Comparison of ENCODE assay signal across 10 mouse cellular contexts in the genomic region with DNA sequence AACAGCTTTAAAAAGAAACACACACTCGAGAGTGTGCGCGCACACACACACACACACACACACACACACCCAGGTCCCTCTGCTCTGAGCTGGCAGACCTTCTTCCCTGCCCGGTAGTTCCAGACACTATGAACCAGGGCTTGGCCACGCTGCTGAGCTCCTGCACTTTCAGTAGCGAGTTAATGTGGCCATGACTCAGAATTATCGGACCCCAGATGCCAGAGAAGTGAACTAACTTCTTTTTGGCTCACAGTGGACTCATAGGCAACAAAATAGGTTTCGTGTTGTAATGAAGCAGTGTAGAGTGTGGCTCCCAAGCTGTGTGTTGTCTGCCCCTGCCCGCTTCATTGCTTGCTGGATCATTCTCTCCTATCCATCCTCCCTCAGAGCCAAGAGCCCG.
DNase-seq lines count a peak whose midpoint lies in the region; ATAC-seq and TF ChIP-seq lines count a peak whose summit lies in the region.
"Had no signal": no experiment of that assay in that cellular context is flagged by ENCODE, and none has a peak within 500 bp of the region (broad histone marks: within the 10 kb centered on the region; RNA-seq: fewer than 3 reads in every experiment).

No protein-coding gene starts in this region.

- peaks cover 21% of the 10 kb centered on the region for H3K4me1 ChIP-seq in heart, adult 2 months (ENCODE audit: control insufficient read depth, insufficient read depth, low read length)
- no peaks in the 10 kb centered on the region; the same call in 1 of the 2 replicates for H3K4me1 ChIP-seq in spleen, adult 2 months (ENCODE audit: control insufficient read depth, insufficient read depth, insufficient read length)
- peaks cover 20% of the 10 kb centered on the region for H3K4me1 ChIP-seq in heart, embryonic 16.5 days (ENCODE audit: control insufficient read depth, insufficient read depth, low read length)
- peaks cover 11% of the 10 kb centered on the region for H3K4me1 ChIP-seq in stomach, postnatal 0 days (replicated peaks; ENCODE audit: control insufficient read depth, insufficient read depth)
- H3K4me1 ChIP-seq in forebrain, embryonic 11.5 days (replicated peaks; ENCODE audit: control insufficient read depth, insufficient read depth, low read length) = no peaks in the 10 kb centered on the region

- no peak for ATAC-seq in heart, embryonic 16.5 days (replicated peaks; ENCODE audit: extremely low read depth, insufficient read depth, low FRiP score)
- ATAC-seq in stomach, postnatal 0 days (ENCODE audit: low FRiP score, low TSS enrichment) = no peak
- no peak for ATAC-seq in forebrain, embryonic 11.5 days (replicated peaks; ENCODE audit: low FRiP score)

- peaks cover 2% of the 10 kb centered on the region for H3K36me3 ChIP-seq in heart, adult 2 months (ENCODE audit: control insufficient read depth, insufficient read depth, low read length)
- no peaks in the 10 kb centered on the region; the same call in 1 of the 2 replicates for H3K36me3 ChIP-seq in spleen, adult 2 months (ENCODE audit: control insufficient read depth, insufficient read depth, low read length)
- H3K36me3 ChIP-seq in heart, embryonic 16.5 days (ENCODE audit: control insufficient read depth, insufficient read depth) = no peaks in the 10 kb centered on the region
- no peaks in the 10 kb centered on the region for H3K36me3 ChIP-seq in stomach, postnatal 0 days (ENCODE audit: control insufficient read depth, insufficient read depth, low read length)
- no peaks in the 10 kb centered on the region for H3K36me3 ChIP-seq in forebrain, embryonic 11.5 days (ENCODE audit: control insufficient read depth, insufficient read depth, low read length)

- TF ChIP-seq POLR2A in heart, adult 2 months (IDR thresholded peaks at IDR 0.05; ENCODE audit: insufficient read depth, low read depth, low read length) = no peak
- no peak for TF ChIP-seq POLR2A in spleen, adult 2 months (IDR thresholded peaks at IDR 0.05; ENCODE audit: low read depth, low read length)

- H3K9me3 ChIP-seq in heart, embryonic 16.5 days (replicated peaks; ENCODE audit: control insufficient read depth, low read length) = no peaks in the 10 kb centered on the region
- no peaks in the 10 kb centered on the region for H3K9me3 ChIP-seq in stomach, postnatal 0 days (ENCODE audit: control insufficient read depth, low read length)
- H3K9me3 ChIP-seq in forebrain, embryonic 11.5 days (ENCODE audit: control insufficient read depth, low read length) = no peaks in the 10 kb centered on the region

- H3K4me2 ChIP-seq in heart, embryonic 16.5 days (ENCODE audit: low read depth, low read length) = no peak overlapping the region
- H3K4me2 ChIP-seq in stomach, postnatal 0 days (replicated peaks; ENCODE audit: low read depth) = no peak overlapping the region
- no peak overlapping the region for H3K4me2 ChIP-seq in forebrain, embryonic 11.5 days (ENCODE audit: low read depth, low read length, severe bottlenecking)

- no peak for TF ChIP-seq CTCF in heart, adult 2 months (IDR thresholded peaks at IDR 0.05)
- TF ChIP-seq CTCF in spleen, adult 2 months (IDR thresholded peaks at IDR 0.05; ENCODE audit: extremely low read depth, insufficient read depth, insufficient read length, insufficient replicate concordance) = no peak
- TF ChIP-seq CTCF in stomach, postnatal 0 days (IDR thresholded peaks at IDR 0.05; ENCODE audit: low read depth) = no peak

- whole genome bisulfite sequencing in heart, adult 2 months = 50% methylated on average over 10 of the region's 10 CpGs
- 86% methylated on average over 10 of the region's 10 CpGs for WGBS in spleen, adult 2 months
- WGBS in heart, embryonic 16.5 days = 66% methylated on average over 10 of the region's 10 CpGs
- WGBS in stomach, postnatal 0 days = 55% methylated on average over 10 of the region's 10 CpGs
- WGBS in forebrain, embryonic 11.5 days = 92% methylated on average over 10 of the region's 10 CpGs

- H3K27me3 ChIP-seq in heart, adult 2 months (ENCODE audit: control insufficient read depth, insufficient read depth, low read length) = no peaks in the 10 kb centered on the region
- no peaks in the 10 kb centered on the region for H3K27me3 ChIP-seq in spleen, adult 2 months (ENCODE audit: control insufficient read depth, insufficient read depth, low read length)
- H3K27me3 ChIP-seq in heart, embryonic 16.5 days (ENCODE audit: control insufficient read depth, insufficient read depth, low read length) = no peaks in the 10 kb centered on the region
- no peaks in the 10 kb centered on the region for H3K27me3 ChIP-seq in stomach, postnatal 0 days (ENCODE audit: control insufficient read depth, insufficient read depth, low read length)
- no peaks in the 10 kb centered on the region for H3K27me3 ChIP-seq in forebrain, embryonic 11.5 days (ENCODE audit: control insufficient read depth, insufficient read depth, low read length)

- peak overlapping the region; percentile 76 for H3K27ac ChIP-seq in heart, adult 2 months
- 0 out of 2 replicates have a peak overlapping the region, but pooled peaks have one; percentile 1 for H3K27ac ChIP-seq in spleen, adult 2 months (ENCODE audit: insufficient read depth, low read length)
- peak overlapping the region; percentile 75 for H3K27ac ChIP-seq in heart, embryonic 16.5 days (ENCODE audit: low read length)
- H3K27ac ChIP-seq in stomach, postnatal 0 days (replicated peaks) = peak overlapping the region; percentile 76
- no peak overlapping the region for H3K27ac ChIP-seq in forebrain, embryonic 11.5 days (ENCODE audit: low read depth, low read length)
- H3K27ac ChIP-seq: macrophage had no signal

- H3K9ac ChIP-seq in heart, adult 2 months (ENCODE audit: low read depth, low read length) = no peak overlapping the region
- H3K9ac ChIP-seq in heart, embryonic 16.5 days (ENCODE audit: low read length) = no peak overlapping the region
- no peak overlapping the region for H3K9ac ChIP-seq in stomach, postnatal 0 days (ENCODE audit: low read length)
- H3K9ac ChIP-seq in forebrain, embryonic 11.5 days (ENCODE audit: low read length) = no peak overlapping the region

- H3K79me2 ChIP-seq in heart, adult 2 months (replicated peaks; ENCODE audit: control insufficient read depth, insufficient read depth, low read length) = no peaks in the 10 kb centered on the region

- peak; percentile 36 to 44 for DNase-seq in heart, adult 2 months
- DNase-seq in heart, postnatal 36 days = no peak
- no peak for DNase-seq in spleen, adult 2 months (ENCODE audit: low read depth in 1 of 2, low spot score in 2 of 2)
- no peak for DNase-seq in spleen, postnatal 14 days (ENCODE audit: low spot score in 2 of 2)
- no peak for DNase-seq in stomach, postnatal 0 days (ENCODE audit: low spot score)
- no peak for DNase-seq in right cerebral cortex, postnatal 14 days
- DNase-seq in forebrain, embryonic 11.5 days (ENCODE audit: low spot score) = no peak
- DNase-seq: thymus, adult 2 months had no signal

- no peak overlapping the region for H3K4me3 ChIP-seq in heart, adult 2 months
- no peak overlapping the region for H3K4me3 ChIP-seq in spleen, adult 2 months (ENCODE audit: extremely low read depth, insufficient read depth, insufficient read length)
- no peak overlapping the region for H3K4me3 ChIP-seq in heart, embryonic 16.5 days (ENCODE audit: low read length)
- H3K4me3 ChIP-seq in stomach, postnatal 0 days (ENCODE audit: low read depth, low read length) = no peak overlapping the region
- no peak overlapping the region for H3K4me3 ChIP-seq in forebrain, embryonic 11.5 days (ENCODE audit: low read depth, low read length)

- intact Hi-C loops in heart, adult 2 months (cut with DNase I) = no loop called here
- intact Hi-C loops in heart, postnatal 36 days (cut with DNase I) = loop anchor here (10.0 kb wide), 1 partner anchor 724 kb away; a partner anchor contains a TSS

- no peak for TF ChIP-seq EP300 in heart, adult 2 months (IDR thresholded peaks at IDR 0.05; ENCODE audit: insufficient read depth, low read depth, low read length)
- no peak for TF ChIP-seq EP300 in stomach, postnatal 0 days (optimal IDR thresholded peaks at IDR 0.05)

Comparison
In these comparisons a context has a peak if more than half of its experiments do, and no peak if none do; other contexts are left out.
1. DNase-seq: peak in heart, adult 2 months (2 of 2); none in heart, postnatal 36 days (0 of 2), spleen, adult 2 months (0 of 2), spleen, postnatal 14 days (0 of 2), stomach, postnatal 0 days (single experiment), right cerebral cortex, postnatal 14 days (single experiment) and forebrain, embryonic 11.5 days (single experiment).